Mouse (Mus musculus): ENCODE results near the gene Setd2.

Setd2 gene

DNA sequence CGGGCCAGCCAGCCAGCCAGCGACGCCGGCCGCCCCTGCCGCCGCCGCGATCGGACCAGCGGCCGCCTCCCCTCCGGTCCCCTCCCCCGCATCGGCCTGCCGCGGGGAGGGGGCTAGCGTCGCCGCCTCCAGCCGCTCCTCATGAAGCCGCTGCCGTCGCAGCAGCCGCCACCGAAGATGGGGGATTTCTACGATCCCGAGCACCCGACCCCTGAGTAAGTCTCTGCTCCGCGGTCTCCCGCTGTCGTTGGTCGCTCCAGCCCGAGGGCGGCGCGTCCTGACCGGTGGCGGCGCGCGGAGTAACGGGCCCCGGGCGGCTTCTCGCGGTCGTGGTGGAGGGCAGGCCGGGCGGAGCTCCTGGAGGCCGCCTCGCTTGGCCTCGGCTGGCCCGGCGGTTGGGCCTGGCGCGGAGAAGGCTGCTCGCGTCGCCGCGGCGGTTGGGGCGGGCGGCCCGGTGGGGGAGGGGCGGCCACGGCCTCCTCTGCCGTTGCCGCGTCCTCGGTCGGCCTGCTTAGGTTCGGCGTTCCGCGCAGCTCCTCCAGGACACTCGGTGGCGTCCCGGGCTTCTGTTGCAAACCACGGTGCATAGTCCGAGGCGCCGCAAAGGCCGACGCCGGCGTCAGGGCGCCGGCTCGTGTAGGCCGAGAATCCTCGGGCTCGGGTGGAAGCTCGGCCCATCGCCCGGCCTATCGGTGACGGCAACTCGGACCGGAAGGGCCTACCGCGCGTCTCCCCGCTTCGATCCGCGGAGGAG lies at the start of gene Setd2:
Gene Setd2, plus strand, starts transcription at position 60 of the 754 bp plus-strand sequence.
- peak; percentile 45 for DNase-seq (ENCODE audit: low spot score)

DNA sequence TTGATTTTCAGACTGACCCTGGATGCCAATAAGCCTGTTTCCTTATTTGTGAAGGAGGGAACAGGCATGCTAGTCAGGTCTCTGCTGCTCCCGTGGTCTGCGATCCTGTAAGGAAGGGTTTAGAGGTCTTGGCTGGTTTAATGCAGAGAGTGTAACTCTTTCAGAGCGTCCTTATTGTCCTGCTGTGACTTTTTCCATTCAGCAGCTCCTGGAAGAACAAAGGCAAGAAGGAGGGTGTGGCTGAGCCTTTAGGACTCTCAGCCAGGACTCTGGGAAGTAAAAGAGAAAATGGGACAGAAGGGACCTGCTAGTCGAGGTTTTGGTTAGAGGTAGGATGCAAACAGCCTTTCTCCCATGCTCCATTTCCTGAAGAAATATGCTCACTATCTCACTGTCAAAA lies 43.6 kb upstream of the Setd2 start:
- no peak for DNase-seq (ENCODE audit: low spot score)

DNA sequence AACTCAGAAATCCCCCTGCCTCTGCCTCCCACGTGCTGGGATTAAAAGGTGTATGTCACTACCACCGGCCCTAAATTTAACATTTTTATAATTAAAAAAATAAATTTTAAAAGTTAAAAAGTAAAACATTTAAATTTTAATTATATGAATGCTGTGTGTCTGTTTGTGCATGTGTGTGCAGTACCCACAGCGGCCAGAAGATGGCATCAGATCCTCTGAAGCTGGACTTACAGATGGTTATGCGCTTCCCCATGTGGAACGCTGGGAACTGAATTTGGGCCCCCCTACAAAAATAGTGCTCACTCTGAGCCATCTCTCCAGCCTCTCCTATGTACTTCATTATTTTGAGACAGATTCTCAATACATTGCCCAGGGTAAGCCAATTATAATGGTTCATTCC lies 41.5 kb upstream of the Setd2 start:
- peak; percentile 19 for DNase-seq (ENCODE audit: low spot score)

DNA sequence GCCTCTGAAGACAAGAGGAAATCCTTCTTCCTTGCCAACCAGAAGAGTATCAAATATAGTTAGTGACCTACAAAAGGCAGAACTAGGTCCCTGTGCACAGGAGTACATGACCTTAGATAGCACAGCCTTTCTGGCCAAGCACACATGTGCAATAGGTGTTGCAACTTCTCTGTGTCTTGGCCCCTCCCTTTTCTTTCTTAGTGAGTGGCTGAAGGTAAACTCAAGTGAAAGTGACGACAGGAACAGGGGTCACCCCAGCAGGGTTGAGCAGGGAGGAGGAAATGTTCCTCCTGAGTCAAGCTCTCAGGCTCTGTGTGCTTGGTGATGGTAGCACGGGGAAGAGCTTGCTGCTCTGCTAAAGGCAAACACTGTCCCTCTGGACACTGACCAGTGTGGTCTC lies 6.7 kb upstream of the Setd2 start:
- DNase-seq (ENCODE audit: low spot score), result no peak

DNA sequence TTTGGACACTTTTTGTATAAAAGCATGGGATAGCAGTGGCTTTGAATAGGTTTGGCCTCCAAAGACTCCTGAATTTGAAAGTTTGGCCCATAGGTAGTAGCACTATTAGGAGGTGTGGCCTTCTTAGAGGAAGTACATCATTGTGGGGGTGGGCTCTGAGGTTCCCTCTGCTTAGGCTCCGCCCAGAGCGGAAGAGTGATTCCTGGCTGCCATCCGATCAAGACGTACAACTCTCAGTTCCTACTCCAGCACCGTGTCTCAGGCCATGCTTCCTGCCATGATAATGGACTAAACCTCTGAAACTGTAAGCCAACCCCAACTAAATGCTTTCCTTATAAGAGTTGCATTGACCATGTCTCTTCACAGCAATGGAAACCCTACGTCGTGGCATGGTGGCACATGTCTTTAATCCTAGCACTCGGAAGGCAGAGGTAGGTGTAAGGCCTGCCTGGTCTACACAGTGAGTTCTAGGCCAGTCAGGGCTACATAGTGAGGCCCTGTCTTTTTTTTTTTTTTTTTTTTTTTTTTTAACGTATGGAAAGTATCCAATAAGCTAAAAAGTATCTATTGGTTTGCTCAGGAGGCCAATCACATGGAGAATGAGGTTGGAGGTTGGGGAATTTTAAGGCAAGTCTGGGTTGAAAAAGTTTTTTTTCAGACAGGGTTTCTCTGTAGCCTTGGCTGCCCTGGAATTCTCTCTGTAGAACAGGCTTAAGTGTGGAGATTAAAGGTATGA lies 3.2 kb upstream of the Setd2 start:
- peak; percentile 50 for DNase-seq (ENCODE audit: low spot score)

DNA sequence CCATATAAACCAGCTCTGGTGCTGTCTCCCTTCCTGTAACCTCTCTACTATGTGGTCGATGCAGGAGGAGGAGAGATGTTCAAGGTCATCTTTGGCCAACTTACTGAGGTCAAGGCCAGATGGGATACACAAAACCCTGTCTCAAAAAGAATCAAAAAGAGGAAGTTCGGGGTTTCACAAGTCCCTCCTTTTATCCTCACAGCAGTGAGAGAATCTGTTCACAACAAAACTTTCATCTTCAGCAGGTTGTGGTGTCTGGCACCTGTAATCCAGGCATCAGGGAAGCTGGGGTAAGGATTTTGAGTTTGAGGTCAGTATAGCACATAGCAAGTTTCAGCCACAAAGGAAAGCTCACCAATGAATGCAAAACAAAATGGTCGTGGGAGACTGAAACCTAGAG lies 1.7 kb upstream of the Setd2 start:
- no peak for DNase-seq (ENCODE audit: low spot score)

DNA sequence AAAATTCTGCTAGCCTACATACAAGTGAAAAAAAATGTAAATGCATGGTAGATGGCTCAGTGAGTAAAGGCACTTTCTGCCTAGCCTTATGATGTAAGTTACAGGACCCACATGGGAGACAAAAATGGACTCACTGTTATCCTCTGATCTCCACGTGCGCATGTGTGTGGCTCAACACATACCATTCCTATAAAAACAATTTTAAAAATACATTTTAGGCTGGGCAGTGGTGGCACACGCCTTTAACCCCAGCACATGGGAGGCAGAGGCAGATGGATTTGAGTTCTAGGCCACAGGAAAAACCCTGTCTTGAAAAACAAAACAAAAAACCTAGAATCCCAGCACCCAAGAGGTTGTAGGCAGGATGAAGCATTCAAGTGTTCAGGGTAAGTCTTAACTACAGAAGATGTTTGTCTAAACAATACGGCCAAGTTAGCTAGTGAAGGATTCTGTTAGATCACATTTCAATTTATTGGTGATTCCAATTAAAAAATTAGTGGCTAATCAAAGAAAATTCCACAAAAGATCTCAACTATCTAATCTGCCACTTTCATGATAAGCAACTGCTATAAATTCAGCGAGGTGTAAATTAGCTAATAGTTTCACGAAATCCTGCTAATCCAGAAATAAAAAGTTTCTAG lies 1.1 kb upstream of the Setd2 start:
- DNase-seq (ENCODE audit: low spot score), result peak; percentile 6

DNA sequence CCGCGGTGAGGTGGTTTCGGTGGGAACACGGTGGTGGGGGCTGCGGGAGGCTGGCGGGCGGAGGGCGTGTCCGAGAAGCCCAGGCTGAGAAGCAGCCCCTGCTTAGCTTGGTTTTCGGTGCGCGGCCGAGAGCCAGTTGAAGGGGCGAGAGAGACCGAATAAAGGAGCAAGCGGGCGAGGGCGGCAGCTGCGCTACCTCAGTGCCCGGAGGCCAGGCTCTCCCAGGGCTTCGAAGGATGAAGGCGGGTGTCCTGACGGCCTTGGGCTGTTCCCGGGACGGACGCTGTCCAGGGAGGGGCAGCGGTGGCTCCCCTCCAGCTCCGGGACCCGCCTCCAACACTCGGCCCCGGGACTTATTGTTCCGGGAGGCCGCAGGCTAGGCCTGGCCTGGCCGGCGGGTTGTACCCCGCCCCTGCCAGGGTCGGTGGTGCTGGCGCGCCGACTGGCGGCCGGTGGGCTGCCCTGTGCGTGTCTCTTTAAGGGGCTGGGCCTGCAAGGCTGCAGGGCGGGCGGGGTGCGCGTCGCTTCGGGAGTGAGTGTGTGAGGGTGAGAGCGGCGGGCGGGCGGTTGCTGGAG lies 395 bp upstream of the Setd2 start:
- peak; percentile 97 for DNase-seq (ENCODE audit: low spot score)

DNA sequence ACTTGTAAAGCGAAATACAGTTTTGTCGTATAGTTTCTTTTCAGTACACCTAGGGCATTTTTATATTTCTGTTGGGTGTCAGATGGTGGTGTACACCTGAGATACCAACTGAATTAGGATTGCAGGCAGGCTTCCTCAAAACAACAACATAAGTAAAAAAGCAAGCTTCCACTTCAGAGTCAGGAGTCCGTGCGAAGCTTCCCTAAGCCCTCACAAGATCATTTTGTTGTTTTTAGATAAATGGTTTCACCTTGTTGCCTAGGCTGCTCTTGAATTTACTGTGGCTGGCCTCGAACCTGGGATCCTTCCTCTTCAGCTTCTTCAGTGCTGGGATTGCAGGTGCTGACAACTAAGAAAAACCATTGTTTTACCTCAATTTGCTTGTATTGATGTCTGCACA lies 1.2 kb downstream of the Setd2 start:
- peak; percentile 11 for DNase-seq (ENCODE audit: low spot score)

DNA sequence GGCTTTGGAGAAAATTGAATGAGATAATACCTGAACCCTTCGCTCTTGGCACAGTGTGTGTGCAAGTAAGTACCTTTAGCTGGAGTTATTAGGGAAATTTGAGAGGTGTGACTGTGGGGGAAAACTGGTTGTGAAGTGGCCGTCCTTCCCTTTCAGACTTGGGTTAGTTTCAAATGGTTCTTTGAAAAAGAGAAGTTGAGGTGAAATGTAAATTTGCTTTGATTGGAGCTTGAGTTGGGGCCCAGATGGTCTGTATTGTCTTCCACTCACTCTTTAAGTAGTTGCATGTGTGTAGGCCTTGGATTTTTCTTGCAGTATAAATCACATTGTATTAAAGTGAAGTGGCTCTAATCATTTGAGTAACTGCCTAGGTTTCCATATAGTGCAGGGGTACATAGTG lies 2.7 kb downstream of the Setd2 start:
- no peak for DNase-seq (ENCODE audit: low spot score)

DNA sequence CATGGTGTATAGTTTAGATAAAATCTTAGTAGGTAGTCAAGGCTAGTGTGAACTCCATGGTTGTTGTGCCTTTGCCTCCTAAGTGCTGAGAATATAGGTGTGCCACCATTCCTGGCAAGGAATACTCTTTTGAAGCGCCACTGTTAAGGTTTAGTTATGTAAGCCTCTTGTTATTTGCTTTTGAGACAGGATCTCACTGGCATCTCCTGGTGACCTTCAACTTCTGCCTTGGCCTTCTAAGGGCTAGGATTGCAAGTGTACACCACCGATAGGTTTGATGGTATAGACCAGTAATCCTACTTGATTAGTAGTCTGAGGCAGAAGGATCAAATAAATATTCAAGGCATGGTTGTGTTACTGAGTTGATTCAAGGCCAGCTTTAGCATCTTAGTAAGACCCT lies 4.2 kb downstream of the Setd2 start:
- DNase-seq (ENCODE audit: low spot score), result no peak

DNA sequence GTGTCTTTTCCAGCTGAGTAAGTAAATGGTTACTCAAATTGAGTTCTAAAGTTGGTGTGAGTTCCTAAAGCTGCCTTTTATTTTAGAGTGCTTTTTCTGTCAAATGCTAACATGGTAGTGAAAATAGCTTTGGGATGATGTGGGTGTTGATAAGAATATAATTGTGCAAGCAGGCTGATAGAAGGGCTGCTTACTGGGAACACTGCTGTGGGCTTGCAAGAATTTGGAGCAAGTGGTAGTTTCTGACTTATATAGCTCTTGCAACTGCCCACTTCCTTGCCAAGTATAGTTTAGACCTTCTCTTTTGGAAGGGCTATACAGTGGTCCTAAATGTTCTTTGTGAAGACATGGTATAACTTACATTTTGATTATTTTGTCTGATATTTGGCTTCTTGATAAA lies 6.1 kb downstream of the Setd2 start:
- DNase-seq (ENCODE audit: low spot score), result no peak

DNA sequence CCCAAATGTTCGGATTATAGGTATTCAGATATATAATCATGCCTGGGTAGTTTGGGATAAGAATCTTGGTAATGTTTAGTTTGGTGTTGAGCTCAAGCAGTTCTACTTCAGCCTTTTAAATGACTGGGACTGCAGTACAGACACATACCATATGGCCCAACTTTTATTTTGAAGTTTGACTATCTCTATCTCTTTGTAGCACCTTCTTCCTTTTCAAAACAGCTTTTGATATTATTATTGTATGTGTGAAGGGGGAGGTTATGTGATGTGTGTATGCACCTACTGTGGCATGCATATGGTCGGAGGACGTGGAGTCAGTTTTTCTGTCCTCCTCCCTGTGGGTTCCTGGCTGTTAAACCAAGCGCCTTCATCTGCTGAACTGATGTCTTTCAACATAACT lies 9.6 kb downstream of the Setd2 start:
- no peak for DNase-seq (ENCODE audit: low spot score)

DNA sequence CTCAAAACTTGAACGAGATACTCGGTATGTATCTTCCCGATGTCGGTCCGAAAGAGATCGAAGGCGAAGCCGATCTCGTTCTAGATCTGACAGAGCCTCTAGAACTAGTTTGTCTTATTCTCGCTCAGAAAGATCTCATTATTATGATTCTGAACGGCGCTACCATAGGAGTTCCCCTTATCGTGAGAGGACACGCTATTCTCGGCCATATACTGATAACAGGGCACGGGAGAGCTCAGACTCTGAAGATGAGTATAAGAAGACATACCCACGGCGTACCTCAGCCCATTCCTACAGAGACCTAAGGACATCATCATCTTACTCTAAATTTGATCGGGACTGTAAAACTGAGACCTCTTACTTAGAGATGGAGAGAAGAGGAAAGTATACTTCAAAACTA lies 15.9 kb downstream of the Setd2 start:
- DNase-seq (ENCODE audit: low spot score), result no peak

DNA sequence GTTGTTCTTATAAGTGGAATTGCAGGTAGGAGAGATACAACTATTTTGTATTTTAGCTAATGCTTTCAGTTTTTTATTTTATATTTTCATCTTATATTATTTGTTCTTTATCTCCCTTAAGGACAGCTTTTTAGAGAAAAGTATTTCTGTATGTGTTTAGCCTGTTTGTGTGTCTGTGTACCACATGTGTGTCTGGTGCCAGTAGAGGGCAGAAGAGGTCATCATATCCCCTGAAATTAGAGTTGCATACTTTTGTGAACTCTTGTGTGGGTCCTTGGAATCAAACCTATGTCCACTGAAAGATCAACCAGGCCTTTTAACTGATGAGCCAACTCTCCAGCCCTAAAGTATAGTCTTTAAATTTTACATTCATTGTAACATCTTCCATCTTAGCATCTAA lies 35.9 kb downstream of the Setd2 start:
- no peak for DNase-seq (ENCODE audit: low spot score)

DNA sequence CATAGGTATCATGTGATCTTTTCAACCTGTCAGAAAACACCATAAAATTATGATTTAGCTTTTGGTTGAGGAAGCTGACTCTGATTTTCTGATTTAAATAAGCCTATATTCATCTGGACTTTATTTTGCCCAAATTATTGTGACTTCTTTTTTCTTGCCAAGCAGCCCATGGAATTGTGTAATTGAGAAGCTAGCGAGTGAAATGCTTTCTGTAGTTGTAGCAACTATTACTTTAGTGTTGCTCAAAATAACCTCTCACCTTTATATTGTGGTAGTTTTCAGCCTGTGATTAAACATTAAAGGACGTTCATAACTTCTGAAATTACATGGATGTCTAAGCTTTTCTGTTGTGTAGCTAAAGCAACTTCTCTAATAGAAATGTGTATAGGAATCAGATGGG lies 49.8 kb downstream of the Setd2 start:
- DNase-seq (ENCODE audit: low spot score), result no peak

DNA sequence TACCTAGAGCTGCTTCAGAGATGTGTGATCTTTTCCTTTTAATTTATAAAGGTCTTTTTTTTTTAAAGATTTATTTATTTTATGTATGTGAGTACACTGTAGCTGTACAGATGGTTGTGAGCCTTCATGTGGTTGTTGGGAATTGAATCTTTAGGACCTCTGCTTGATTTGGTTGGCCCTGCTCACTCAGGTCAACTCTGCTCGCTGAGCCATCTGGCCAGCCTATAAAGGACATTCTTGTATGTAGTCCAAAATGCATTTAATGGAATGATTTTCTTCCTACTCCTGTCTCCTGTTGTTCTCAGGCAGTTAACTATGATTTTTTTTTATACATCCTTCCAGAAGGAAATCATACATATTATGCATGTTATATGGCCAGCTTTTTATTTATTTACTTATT lies 51.1 kb downstream of the Setd2 start:
- no peak for DNase-seq (ENCODE audit: low spot score)

DNA sequence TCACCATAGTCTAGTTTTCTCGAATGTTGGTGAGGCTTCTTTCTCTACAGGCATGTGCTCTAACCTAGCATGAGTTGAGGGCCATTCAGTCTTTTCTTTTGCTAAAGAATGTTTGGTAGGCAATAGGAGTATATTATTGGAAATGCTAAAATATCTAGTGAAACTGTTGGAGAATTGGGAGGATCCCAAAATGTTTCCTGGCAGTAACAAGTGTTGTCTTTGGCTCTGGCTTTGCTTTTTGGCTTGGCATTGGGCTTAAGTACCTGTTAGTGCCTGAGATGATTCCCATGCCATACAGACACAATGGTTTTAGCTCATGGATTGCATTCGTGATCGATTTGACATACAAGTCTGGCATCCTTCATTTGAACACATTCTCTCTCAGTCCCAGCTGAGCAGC lies 79.1 kb downstream of the Setd2 start:
- DNase-seq (ENCODE audit: low spot score), result no peak

DNA sequence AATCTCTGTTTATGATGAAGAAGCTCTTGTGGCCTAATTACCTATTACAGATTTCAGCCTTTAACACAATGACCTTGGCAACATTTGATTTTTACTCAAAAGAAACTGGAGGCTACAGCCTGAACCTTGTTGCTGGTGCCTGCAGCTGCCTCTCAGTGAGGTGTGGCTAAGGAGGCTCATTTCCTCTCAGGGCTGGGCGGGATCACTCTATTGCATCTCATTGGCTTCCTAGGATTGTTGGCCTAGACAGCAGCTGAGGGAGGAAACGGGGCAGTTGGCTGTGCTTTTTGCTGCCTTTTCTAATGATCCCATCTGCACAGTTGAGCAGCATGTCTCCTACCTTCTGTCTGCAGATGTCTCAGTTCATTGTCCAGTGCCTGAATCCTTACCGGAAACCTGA lies 84.7 kb downstream of the Setd2 start:
- no peak for DNase-seq (ENCODE audit: low spot score)

DNA sequence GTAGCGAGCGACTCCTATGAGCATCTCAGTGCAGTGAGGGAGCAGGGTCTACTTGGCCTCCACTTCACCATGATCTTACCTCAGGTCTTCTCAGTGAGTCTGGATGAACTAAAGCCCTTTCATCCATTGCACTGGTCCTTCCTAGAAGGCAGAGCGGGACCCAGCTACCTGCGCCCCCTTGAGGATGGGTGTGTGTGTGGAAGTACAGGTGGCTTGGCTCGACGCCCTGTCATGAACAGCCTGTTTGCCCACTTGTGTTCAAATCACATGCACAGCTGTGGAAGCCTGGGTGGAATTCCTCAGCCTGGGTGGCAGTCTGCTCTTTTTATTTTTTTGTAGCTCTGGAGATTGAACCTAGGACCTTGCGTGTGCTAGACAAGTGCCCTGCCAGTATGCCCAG lies 87.8 kb downstream of the Setd2 start:
- peak; percentile 39 for DNase-seq (ENCODE audit: low spot score)

DNA sequence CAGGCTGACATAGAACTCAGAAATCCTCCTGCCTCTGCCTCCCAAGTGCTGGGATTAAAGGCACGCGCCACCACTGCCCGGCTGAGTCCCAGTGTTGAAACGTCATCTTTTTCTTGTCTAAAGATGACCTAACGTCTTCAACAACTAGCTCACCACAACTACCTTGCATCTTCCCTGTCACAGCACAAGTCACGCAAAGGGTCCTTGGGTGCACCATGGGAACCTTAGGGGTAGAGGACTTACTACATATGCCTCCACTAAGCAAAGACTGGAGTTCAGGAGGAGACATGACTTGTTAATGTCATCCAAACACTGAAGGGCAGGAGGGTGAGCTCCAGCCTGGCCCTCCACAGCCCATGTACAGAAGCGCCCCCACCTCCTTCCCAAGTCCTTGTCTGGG lies 88.3 kb downstream of the Setd2 start:
- DNase-seq (ENCODE audit: low spot score), result no peak

DNA sequence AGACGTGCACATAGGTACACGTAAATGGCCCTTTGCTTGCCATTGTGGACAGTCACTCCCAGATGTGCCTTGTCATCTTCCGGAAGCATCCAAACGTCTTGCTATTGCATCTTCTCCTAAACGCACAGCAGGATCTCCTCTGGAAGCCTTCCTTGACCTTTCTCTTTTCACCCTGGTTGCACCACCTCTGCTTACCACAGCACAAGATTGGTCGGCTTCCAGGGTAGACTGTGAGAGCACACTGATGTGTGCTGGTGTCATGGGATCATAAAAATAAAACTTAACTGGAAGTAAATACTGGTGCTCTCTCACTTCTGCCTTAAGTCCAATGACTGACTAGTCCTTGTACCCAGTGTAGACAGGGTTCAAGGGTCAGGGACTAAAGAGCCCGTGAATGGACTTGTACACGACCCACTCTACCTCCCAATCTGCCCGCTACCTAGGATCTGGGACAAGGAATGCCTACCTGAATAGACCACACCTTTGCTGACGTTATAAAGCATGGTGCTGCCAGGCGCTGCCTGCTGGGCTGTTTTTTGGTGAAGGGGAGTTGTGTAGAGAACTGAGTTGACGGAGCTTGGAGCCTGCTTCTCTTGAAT lies 90.3 kb downstream of the Setd2 start:
- no peak for DNase-seq (ENCODE audit: low spot score)
